ENCODE assay signal across 28 mouse cellular contexts in the genomic region with DNA sequence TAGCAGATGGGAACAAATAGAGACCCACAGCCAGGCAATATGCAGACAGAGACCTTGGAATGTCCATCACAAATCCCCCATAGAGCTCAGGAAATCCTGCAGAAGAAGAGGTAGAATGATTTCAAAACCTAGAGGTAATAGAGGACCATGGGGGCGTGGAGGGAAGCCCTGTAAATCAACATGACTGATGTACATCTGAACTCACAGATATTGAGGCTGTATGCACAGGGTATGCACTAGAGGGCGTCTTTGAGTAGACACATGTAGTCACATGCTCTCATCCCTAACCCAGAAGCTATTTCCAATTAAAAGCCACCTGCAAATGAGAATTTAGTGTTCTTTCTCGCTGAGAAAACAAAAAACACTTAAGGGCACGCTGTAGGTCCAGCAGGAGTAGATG.
DNase-seq lines count a peak whose midpoint lies in the region; ATAC-seq and TF ChIP-seq lines count a peak whose summit lies in the region.
"Had no signal": no experiment of that assay in that cellular context is flagged by ENCODE, and none has a peak within 500 bp of the region (broad histone marks: within the 10 kb centered on the region; RNA-seq: fewer than 3 reads in every experiment).

No protein-coding gene starts in this region.

- WGBS in lung, embryonic 14.5 days = 48% methylated on average over 4 of the region's 4 CpGs

- peak; percentile 8 to 31 for DNase-seq in cerebellum, postnatal 10 days
- no peak for DNase-seq in cerebellum, postnatal 4 days (ENCODE audit: low spot score in 2 of 2)
- peak; percentile 82 for DNase-seq in heart, adult 11 months
- DNase-seq in heart, adult 8-10 months (ENCODE audit: low spot score) = no peak
- no peak for DNase-seq in lung, embryonic 14.5 days
- no peak for DNase-seq in lung, postnatal 4 days
- DNase-seq in ES-CJ7 (ENCODE audit: low read depth, low spot score) = peak; percentile 38
- DNase-seq in left cerebral cortex, adult 18-20 months (ENCODE audit: low spot score in 2 of 2) = no peak
- DNase-seq: adrenal gland, postnatal 10 days; cerebellum, adult 18-20 months; cerebellum, postnatal 25 days; gastrocnemius, postnatal 10 days; heart, adult 18-20 months; kidney, postnatal 36 days; layer of hippocampus, adult 9-11 months; right cerebral cortex, adult 18-20 months; right cerebral cortex, postnatal 4 days; thymus, adult 18-20 months; thymus, postnatal 36 days had no signal

- H3K4me3 ChIP-seq in lung, embryonic 14.5 days (ENCODE audit: low read depth, low read length) = no peak overlapping the region
- H3K4me3 ChIP-seq: forebrain, embryonic 10.5 days; limb, embryonic 10.5 days; myocyte; neural tube, embryonic 13.5 days; stomach, embryonic 15.5 days had no signal

- no peak overlapping the region for H3K4me2 ChIP-seq in lung, embryonic 14.5 days
- H3K4me2 ChIP-seq: hindbrain, embryonic 14.5 days; neural tube, embryonic 13.5 days; stomach, embryonic 15.5 days had no signal

- no peaks in the 10 kb centered on the region for H3K36me3 ChIP-seq in lung, embryonic 14.5 days (ENCODE audit: insufficient read depth)
- H3K36me3 ChIP-seq: forebrain, embryonic 10.5 days; G1E; limb, embryonic 10.5 days; neural tube, embryonic 13.5 days; stomach, embryonic 15.5 days had no signal

- no peaks in the 10 kb centered on the region for H3K4me1 ChIP-seq in lung, embryonic 14.5 days (ENCODE audit: insufficient read depth)
- H3K4me1 ChIP-seq: forebrain, embryonic 10.5 days; neural tube, embryonic 13.5 days; stomach, embryonic 15.5 days had no signal

- no peaks in the 10 kb centered on the region for H3K27me3 ChIP-seq in lung, embryonic 14.5 days (ENCODE audit: insufficient read depth, low read length)
- H3K27me3 ChIP-seq: neural tube, embryonic 13.5 days; Patski; stomach, embryonic 15.5 days had no signal

- H3K9ac ChIP-seq in lung, embryonic 14.5 days = no peak overlapping the region
- H3K9ac ChIP-seq: hindbrain, embryonic 14.5 days; neural tube, embryonic 13.5 days; stomach, embryonic 15.5 days had no signal

- no peaks in the 10 kb centered on the region for H3K9me3 ChIP-seq in lung, embryonic 14.5 days (ENCODE audit: low read depth, low read length)
- H3K9me3 ChIP-seq: forebrain, embryonic 10.5 days; G1E; limb, embryonic 10.5 days; neural tube, embryonic 13.5 days; stomach, embryonic 15.5 days had no signal

- TF ChIP-seq CTCF in lung, embryonic 14.5 days (IDR thresholded peaks at IDR 0.05; ENCODE audit: low read depth) = 0 out of 2 replicates have a peak, but pooled peaks have one; percentile 1

- no peak overlapping the region for H3K27ac ChIP-seq in lung, embryonic 14.5 days (ENCODE audit: low read depth)
- H3K27ac ChIP-seq: forebrain, embryonic 10.5 days; hindbrain, embryonic 14.5 days; limb, embryonic 10.5 days; neural tube, embryonic 13.5 days; stomach, embryonic 15.5 days had no signal

- ATAC-seq in lung, embryonic 14.5 days (ENCODE audit: insufficient read depth) = no peak
- ATAC-seq: midbrain, embryonic 16.5 days; Patski had no signal

Comparison
In these comparisons a context has a peak if more than half of its experiments do, and no peak if none do; other contexts are left out.
1. DNase-seq: peak in cerebellum, postnatal 10 days (2 of 2), heart, adult 11 months (single experiment) and ES-CJ7 (single experiment); none in cerebellum, postnatal 4 days (0 of 2), heart, adult 8-10 months (single experiment), lung, embryonic 14.5 days (single experiment), lung, postnatal 4 days (0 of 2) and left cerebral cortex, adult 18-20 months (0 of 2).